Mouse (Mus musculus): ENCODE measurements around the gene Cdadc1. TPM values are rescaled to one million over a fixed set of nuclear protein-coding genes. Genes with fewer than 3 reads are reported as not detected.
"Not testable (repeated sequence)": the region's sequence is repeated elsewhere in the genome, so short reads cannot be mapped to it uniquely, and the experiment has no call there.

Cdadc1 gene
- polyA plus RNA-seq, 1 experiment, result 2.8 TPM

DNA sequence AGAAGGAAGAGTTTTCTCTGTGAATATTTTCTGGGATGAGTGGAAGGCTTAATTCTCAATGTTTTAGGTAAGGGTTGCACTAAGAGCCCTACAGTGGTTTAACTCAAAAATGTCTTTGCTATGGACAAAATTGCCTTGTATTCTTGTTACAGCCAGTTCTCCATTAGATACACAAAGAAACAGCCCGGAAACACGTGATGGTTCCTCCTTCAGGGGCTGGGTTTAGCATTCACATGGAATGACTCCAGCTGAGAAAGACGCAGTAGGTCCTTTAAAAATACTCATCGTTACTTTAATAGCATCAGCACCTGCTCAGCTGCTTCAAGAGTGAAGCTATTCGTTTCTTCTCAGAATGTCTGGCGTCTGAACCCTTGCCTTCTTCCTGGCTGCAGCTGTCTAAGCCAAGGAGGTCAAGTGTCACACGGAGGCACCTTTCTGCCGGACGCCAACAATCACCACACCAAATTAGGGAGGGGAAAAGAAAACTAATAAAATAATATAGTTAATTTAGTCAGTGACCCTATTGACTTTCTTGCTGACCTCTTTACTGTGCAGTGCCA is 26.6 kb upstream of the Cdadc1 start:
- TF ChIP-seq GATA1 (IDR thresholded peaks at IDR 0.05; ENCODE audit: low read length) (no peak), TAL1 (IDR thresholded peaks at IDR 0.05; ENCODE audit: low read length) (no peak)
- H3K4me3 ChIP-seq (replicated peaks), result no peak overlapping the region
- peaks cover 32% of the 10 kb centered on the region for H3K27me3 ChIP-seq (ENCODE audit: control insufficient read depth)
- H3K9me3 ChIP-seq (ENCODE audit: control insufficient read depth, low read length), result no peaks in the 10 kb centered on the region
- no peaks in the 10 kb centered on the region for H3K4me1 ChIP-seq (ENCODE audit: control insufficient read depth)
- H3K36me3 ChIP-seq (ENCODE audit: control insufficient read depth), result no peaks in the 10 kb centered on the region

DNA sequence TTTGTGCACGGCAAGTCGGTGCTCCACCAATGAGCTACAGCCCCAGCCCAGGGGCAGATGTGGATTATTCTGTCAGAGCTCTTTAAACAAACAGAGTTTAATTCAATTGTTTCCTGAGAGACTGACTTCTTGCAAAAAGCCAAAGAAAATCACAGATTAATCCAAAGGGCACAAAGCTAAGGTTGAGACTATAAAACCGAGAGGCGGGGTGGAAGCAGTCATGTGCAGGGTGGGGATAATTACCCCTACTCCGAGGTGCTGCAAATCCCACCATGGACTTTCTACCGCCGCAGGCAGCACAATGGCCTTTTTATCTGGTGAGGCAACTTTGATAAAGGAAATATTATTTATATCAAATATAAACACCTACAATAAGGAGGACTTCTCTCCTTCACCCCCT is 19.0 kb upstream of the Cdadc1 start:
- H3K4me3 ChIP-seq (replicated peaks), result no peak overlapping the region
- no peaks in the 10 kb centered on the region for H3K36me3 ChIP-seq (ENCODE audit: control insufficient read depth)
- no peaks in the 10 kb centered on the region for H3K27me3 ChIP-seq (ENCODE audit: control insufficient read depth)
- no peaks in the 10 kb centered on the region for H3K9me3 ChIP-seq (ENCODE audit: control insufficient read depth, low read length)
- H3K4me1 ChIP-seq (ENCODE audit: control insufficient read depth), result no peaks in the 10 kb centered on the region
- no peak for TF ChIP-seq TAL1 (IDR thresholded peaks at IDR 0.05; ENCODE audit: low read length)
- TF ChIP-seq GATA1 (IDR thresholded peaks at IDR 0.05; ENCODE audit: low read length), result no peak

DNA sequence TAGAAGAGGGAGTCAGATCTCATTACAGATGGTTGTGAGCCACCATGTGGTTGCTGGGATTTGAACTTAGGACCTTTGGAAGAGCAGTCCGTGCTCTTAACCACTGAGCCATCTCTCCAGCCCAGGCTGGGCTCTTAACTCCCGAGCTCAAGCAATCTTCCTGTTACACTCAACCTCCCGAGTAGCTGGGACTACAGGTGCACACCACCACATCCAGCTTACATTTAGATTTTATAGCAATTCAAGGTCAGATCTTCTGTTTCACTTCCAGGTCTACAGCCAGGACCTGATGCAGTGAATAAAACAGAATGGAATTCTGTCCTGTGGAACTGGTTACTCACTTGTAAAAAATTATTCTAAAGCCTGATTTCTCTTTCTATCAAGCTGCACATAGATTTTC is 16.4 kb upstream of the Cdadc1 start:
- H3K4me3 ChIP-seq (replicated peaks); H3K27me3 ChIP-seq (ENCODE audit: control insufficient read depth): not testable (repeated sequence)

DNA sequence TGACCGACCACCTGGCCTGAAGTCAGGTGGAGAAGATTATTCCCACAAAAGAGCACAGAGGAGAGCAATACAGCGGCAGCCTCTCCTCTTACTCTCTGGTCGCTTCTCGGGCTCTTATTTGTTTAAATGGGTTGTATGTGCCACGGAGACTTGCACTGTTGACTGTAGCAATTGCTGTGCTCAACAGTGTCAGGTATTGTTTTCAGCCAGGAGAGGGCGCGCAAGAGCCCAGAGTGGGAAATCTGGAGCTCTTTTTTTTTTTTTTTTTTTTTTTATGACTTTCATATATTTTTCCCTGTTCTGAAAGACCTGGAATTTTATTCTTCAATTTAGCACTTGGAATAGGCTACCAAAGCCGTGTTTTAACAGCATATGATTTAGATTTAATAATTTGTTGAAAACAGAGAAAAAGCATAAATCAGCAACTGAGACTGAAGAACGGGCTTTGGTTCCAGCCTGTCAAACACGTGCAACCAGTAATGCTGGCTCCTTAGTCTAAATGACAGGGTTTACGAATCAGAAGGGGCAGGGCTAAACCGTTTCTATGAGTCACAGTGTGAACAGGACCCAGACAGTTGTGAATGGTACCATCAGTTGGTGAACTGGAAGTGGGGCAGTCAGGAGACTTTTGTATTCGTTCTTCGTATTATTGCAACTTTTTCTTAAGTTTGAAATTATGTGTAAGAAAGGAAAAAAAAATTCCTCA is 15.3 kb upstream of the Cdadc1 start:
- Histone ChIP-seq H3K4me1 (ENCODE audit: control insufficient read depth) (no peaks in the 10 kb centered on the region), H3K27me3 (ENCODE audit: control insufficient read depth) (no peaks in the 10 kb centered on the region), H3K9me3 (ENCODE audit: control insufficient read depth, low read length) (no peaks in the 10 kb centered on the region), H3K4me3 (replicated peaks) (no peak overlapping the region), H3K36me3 (ENCODE audit: control insufficient read depth) (no peaks in the 10 kb centered on the region)
- TF ChIP-seq GATA1 (IDR thresholded peaks at IDR 0.05; ENCODE audit: low read length) (no peak), TAL1 (IDR thresholded peaks at IDR 0.05; ENCODE audit: low read length) (no peak)

More for the DNA sequence above, 16.4 kb upstream of the Cdadc1 start:
- not testable (repeated sequence) for H3K4me1 ChIP-seq (ENCODE audit: control insufficient read depth); H3K9me3 ChIP-seq (ENCODE audit: control insufficient read depth, low read length); H3K36me3 ChIP-seq (ENCODE audit: control insufficient read depth)

DNA sequence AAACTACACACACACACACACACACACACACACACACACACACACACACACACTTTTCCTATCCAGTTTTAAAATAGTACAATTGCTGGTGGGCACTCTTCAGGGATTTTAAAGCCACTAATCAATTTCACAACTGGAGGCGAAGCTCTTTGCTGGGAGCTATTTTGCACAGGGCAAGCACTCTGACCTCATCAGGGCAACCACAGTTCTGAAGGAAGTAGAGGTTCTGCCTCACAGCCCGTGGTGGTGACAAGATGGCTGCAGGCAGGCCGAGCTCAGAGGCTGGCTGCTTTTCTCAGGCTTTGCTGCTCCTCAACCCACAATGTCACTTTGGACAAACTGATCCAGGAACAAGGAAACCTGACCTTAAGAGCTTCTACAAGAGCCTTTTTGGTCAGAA is 9.3 kb upstream of the Cdadc1 start:
- no peak overlapping the region for H3K4me3 ChIP-seq (replicated peaks)
- H3K27me3 ChIP-seq (ENCODE audit: control insufficient read depth), result peaks cover 2% of the 10 kb centered on the region; the same call in 1 of the 2 replicates
- no peak for TF ChIP-seq TAL1 (IDR thresholded peaks at IDR 0.05; ENCODE audit: low read length)
- H3K4me1 ChIP-seq (ENCODE audit: control insufficient read depth), result peaks cover 3% of the 10 kb centered on the region
- H3K9me3 ChIP-seq (ENCODE audit: control insufficient read depth, low read length), result no peaks in the 10 kb centered on the region
- no peaks in the 10 kb centered on the region for H3K36me3 ChIP-seq (ENCODE audit: control insufficient read depth)

DNA sequence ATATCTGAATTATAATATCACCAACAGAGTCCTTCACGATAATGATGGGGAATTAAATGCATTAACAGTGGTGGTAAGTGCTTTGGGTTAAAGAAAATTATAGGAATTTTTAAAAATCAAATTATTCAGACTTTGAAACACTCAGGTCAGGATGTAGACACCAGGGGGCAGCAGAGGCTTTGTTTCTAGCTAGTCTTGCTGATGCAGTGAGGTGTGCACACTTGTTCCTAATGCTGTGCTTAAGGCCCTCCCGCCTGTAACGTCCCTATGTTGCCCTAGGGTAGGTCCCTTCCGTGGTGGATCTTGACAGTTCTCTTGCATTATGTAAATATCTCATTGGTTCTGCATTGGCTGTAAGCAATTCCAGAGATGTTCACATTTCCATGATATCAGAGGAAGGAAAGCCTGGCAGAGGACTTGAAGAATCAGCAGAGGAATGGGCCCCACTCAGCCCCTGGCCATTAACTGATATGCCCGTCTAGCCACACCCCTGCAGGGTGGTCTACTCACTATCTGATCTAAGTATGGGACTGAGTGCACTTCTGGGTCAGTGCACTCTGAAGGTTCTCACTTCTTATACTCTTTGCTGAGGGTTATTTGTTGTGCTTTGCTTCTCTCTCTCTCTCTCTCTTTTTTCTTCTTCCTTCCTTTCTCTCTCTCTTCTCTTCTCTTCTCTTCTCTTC is 8.1 kb upstream of the Cdadc1 start:
- Histone ChIP-seq H3K4me1 (ENCODE audit: control insufficient read depth) (peaks cover 3% of the 10 kb centered on the region), H3K27me3 (ENCODE audit: control insufficient read depth) (peaks cover 8% of the 10 kb centered on the region), H3K4me3 (replicated peaks) (no peak overlapping the region), H3K9me3 (ENCODE audit: control insufficient read depth, low read length) (no peaks in the 10 kb centered on the region), H3K36me3 (ENCODE audit: control insufficient read depth) (no peaks in the 10 kb centered on the region)
- TF ChIP-seq GATA1 (IDR thresholded peaks at IDR 0.05; ENCODE audit: low read length), result no peak
- TF ChIP-seq TAL1 (IDR thresholded peaks at IDR 0.05; ENCODE audit: low read length), result no peak

DNA sequence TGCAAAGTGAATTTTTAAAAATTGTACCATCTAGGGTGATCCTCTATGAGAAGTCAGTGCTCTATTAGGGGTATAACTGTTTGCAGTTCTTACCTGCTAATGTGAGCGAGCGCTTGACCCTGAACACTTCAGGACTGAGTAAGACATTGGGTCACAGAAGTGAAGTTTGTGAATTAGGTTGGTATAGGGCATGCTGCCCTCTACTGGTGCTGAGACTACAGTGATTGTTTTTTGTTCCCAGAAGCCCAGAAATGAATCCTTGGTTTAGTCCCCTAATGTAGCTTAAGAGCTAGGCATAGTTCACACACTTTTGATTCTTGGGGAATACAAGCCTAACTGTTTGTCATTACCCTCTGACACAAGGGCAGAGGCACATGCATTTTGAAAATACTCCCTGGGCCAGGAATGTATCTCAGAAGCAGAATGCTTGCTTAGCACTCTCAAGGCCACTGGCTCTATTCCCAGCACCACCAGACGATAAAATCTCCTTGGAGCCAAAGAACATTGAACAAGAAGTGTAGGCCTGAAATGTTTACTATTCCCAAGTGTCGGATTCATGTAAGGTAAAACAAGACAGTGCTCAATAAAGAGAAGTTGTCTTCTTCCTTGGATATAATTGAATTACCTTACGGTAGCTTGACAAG is 6.4 kb upstream of the Cdadc1 start:
- TF ChIP-seq TAL1 (IDR thresholded peaks at IDR 0.05; ENCODE audit: low read length) (no peak), GATA1 (IDR thresholded peaks at IDR 0.05; ENCODE audit: low read length) (no peak)
- Histone ChIP-seq H3K9me3 (ENCODE audit: control insufficient read depth, low read length) (no peaks in the 10 kb centered on the region), H3K27me3 (ENCODE audit: control insufficient read depth) (peaks cover 11% of the 10 kb centered on the region), H3K36me3 (ENCODE audit: control insufficient read depth) (no peaks in the 10 kb centered on the region), H3K4me1 (ENCODE audit: control insufficient read depth) (peaks cover 3% of the 10 kb centered on the region), H3K4me3 (replicated peaks) (no peak overlapping the region)

DNA sequence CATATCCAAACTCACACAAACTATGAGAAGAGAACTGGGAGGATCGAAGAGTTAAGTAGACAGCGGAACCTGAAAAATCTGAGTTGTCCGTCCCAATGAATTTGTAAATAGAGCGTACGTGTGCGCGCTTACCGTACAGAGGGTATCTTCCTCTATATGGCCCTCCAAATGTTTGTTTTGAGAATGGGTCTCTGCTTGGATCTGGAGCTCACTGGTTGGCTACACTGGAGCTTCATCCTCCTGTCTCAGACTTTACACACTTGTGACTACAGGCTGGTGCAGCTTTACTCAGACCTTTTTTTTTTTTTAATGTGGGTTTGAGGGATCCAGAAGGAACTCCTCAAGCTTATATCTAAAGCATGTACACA is 485 bp upstream of the Cdadc1 start:
- Histone ChIP-seq H3K4me3 (replicated peaks) (peak overlapping the region; percentile 100), H3K4me1 (ENCODE audit: control insufficient read depth) (peaks cover 20% of the 10 kb centered on the region), H3K36me3 (ENCODE audit: control insufficient read depth) (peaks cover 17% of the 10 kb centered on the region), H3K27me3 (ENCODE audit: control insufficient read depth) (peaks cover 11% of the 10 kb centered on the region), H3K9me3 (ENCODE audit: control insufficient read depth, low read length) (no peaks in the 10 kb centered on the region)
- TF ChIP-seq GATA1 (IDR thresholded peaks at IDR 0.05; ENCODE audit: low read length), result no peak
- TF ChIP-seq TAL1 (IDR thresholded peaks at IDR 0.05; ENCODE audit: low read length), result no peak

DNA sequence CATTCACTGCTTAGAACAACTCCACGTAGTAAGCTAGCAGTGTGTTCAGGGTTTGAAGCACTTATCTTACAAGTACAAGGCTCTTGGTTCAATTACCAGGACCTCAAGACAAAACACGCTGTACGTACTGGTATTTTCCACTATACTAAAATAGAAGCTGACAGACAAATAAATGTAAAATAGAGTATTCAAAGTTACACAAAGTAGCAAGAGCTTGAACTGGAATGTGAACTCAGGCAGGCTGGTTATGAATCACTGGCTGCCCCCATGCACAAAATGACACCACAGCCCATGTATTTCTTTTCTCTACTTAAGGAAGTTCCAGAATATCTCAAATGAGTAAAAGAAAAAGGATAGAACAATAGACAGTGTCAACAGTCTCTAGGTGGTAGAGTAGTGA is 2.8 kb downstream of the Cdadc1 start:
- Histone ChIP-seq H3K27me3 (ENCODE audit: control insufficient read depth) (no peaks in the 10 kb centered on the region; the same call in none of the 2 replicates), H3K36me3 (ENCODE audit: control insufficient read depth) (peaks cover 37% of the 10 kb centered on the region), H3K4me3 (replicated peaks) (no peak overlapping the region), H3K9me3 (ENCODE audit: control insufficient read depth, low read length) (no peaks in the 10 kb centered on the region), H3K4me1 (ENCODE audit: control insufficient read depth) (peaks cover 20% of the 10 kb centered on the region)
- TF ChIP-seq GATA1 (IDR thresholded peaks at IDR 0.05; ENCODE audit: low read length) (no peak), TAL1 (IDR thresholded peaks at IDR 0.05; ENCODE audit: low read length) (no peak)
